Mouse (Mus musculus): Measurements from ENCODE around the gene Efna5. TPM values are rescaled to one million over a fixed set of nuclear protein-coding genes. Genes with fewer than 3 reads are reported as not detected.
A peak's percentile ranks its signal among the peaks of the same experiment; 100 is the strongest.

Efna5 gene
- polyA plus RNA-seq, 1 experiment: 2.3 TPM

DNA sequence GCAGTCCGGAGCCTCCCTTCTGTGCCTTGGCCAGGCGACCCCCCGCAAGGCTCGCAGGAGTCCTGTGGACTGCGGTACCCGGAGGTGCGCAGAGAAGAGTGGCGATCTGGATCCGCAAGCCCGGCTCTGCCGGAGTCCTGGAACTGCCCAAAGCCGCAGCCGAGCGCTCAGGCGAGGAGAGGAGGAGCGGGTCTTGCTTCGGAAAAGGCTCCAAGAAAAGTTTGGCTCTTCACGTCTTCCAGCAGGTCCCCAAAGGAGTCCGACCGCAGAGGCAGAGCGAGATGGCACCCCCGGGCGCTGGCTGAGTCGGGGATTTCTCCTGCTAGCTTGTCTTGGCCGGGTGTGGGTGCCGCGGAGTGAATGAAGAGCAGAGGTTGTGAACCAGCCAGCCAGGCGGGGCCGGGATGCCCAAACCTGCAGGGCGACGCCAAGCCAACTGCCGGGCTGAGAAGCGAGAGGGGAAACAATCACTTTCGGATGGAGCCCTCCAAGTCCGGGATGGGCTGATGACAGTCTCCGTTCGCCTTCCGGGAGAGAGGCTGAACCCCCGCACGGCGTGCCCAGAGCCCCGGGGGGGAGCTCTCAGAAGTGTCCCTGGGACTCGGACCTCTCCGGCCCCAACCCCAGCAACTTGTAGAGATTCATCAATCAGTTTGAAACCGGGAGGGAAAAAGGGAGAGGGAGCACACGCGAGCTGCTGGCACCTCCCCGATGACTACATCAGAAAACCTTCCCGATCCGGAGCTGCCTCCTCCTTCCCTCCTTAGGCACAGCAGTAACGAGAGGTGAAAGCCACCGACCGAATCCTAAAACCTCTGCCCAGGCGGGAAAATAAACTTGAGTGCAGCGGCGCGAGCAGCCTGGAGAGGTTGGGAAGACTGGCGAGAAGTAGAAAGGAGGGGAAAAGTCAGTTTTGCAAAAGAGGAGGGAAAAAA lies 941 bp upstream of the Efna5 start:
- Histone ChIP-seq H3K4me1 (ENCODE audit: control insufficient read depth, insufficient read depth, low read length) (peaks cover 3% of the 10 kb centered on the region; the same call in 1 of the 2 replicates), H3K4me3 (replicated peaks; ENCODE audit: extremely low read depth, low read depth, low read length) (peak overlapping the region; percentile 75)
- no peak for TF ChIP-seq CTCF (IDR thresholded peaks at IDR 0.05; ENCODE audit: insufficient read depth, low read length)
- peak; percentile 68 for DNase-seq
- under 1% methylated on average over 58 of the region's 58 CpGs for WGBS

DNA sequence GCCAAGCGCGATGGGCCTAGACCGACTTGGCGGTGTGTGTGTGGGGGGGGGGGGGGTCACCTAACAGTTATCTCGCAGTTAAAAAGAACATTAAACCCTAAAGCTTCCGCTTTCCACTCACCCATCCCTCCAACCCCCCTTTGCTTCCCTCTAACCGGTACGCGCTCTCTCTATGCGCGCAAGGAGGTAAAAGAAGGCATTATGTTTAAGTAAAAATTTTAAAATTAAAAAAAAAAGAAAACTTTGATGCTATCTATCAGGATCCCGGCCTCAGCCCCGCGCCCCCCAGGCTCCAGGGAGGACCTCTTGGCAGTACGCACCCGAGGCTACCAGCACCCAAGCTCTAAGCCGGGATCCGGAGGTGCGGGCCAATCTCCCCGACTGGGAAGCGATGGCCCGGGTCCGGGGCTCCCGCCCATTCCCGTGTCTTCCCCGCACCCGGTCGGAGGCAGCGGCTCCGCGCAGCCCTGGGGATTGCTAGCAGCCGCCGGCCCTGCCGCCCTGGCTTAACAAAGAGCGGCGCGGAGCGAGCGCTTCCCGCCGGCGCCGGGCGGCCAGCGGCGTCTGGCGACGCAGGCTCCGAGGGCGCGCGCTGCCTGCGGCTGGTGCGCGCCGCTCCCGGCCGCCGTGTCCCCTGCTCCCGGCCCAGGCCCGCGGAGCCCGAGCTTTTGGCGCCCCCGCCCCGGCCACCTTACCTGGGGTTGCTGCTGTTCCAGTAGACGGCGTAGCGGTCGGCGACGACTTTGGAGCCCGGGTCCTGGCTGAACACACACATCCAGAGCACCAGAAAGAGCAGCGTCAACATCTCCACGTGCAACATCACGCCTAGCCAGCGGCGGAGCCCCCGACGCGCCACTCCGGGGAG lies 574 bp downstream of the Efna5 start:
- peak; percentile 52 for DNase-seq
- TF ChIP-seq POLR2A (IDR thresholded peaks at IDR 0.05; ENCODE audit: borderline replicate concordance, extremely low read depth, low read depth, low read length): no peak
- TF ChIP-seq CTCF (IDR thresholded peaks at IDR 0.05; ENCODE audit: insufficient read depth, low read length): no peak
- WGBS: under 1% methylated on average over 82 of the region's 82 CpGs
- H3K4me3 ChIP-seq (replicated peaks; ENCODE audit: extremely low read depth, low read depth, low read length): peak overlapping the region; percentile 54
- peaks cover 3% of the 10 kb centered on the region; the same call in 1 of the 2 replicates for H3K4me1 ChIP-seq (ENCODE audit: control insufficient read depth, insufficient read depth, low read length)

DNA sequence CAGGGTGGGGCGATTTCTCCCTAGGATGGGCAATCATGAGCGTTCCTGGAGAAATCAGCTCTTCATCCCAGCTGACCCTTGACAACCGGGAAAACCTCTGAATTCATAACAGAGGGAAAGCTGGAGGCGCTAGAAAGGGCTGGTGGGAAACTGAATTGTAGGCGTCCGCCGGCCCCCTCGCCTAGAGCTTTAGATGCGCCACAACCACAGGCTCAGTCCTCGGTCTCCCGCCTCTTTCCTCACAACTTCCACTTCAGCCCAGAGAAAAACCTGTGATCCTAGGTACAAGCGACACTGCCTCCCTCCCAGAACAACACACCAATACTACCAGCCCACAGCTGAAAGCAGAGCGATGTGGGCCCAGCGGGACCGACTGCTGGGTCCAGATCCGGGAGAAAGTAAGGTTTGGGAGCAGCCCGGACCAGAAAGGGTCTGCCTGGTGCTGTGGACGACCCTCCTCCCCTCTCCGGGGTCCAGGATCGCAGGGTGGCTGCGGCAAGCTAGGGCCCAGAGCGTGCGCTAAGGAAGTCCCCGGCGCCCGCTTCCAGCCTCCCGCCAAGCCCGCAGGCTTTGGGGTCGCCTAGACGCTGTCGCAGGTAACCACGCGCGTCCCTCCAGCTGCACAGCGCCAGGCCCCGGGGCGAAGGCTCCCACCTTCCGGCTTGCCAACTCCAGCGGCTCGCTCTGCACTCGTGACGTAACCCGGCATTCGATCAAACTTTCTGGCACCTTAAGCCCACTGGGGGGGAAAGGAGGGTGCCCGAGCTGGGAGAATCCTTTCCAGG lies 1.4 kb downstream of the Efna5 start:
- peak; percentile 37 for DNase-seq
- Histone ChIP-seq H3K4me3 (replicated peaks; ENCODE audit: extremely low read depth, low read depth, low read length) (peak overlapping the region; percentile 41), H3K4me1 (ENCODE audit: control insufficient read depth, insufficient read depth, low read length) (peaks cover 3% of the 10 kb centered on the region; the same call in 1 of the 2 replicates)
- WGBS: 3% methylated on average over 45 of the region's 45 CpGs
- TF ChIP-seq POLR2A (IDR thresholded peaks at IDR 0.05; ENCODE audit: borderline replicate concordance, extremely low read depth, low read depth, low read length): no peak
- TF ChIP-seq CTCF (IDR thresholded peaks at IDR 0.05; ENCODE audit: insufficient read depth, low read length): no peak

DNA sequence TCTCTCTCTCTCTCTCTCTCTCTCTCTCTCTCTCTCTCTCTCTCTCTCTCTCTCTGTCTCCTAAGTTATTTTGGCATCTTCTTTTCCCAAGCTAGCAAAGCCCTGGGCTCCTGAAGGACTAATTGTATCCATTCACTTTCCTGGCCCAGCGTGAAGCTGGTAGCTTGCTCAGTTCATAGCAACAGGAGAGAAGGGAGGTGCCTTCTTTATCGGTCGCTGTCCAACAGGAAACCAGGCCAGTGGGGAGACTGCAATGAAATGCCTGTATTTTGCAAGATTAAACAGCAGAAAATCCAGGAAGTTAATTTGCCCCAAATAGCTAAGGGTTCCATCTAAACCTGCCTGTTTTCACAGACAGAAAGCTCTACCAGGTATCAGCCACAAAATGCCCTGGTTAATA lies 5.4 kb downstream of the Efna5 start:
- H3K4me1 ChIP-seq (ENCODE audit: control insufficient read depth, insufficient read depth, low read length): peaks cover 3% of the 10 kb centered on the region; the same call in 1 of the 2 replicates
- 21% methylated on average over 3 of the region's 3 CpGs for WGBS
- TF ChIP-seq POLR2A (IDR thresholded peaks at IDR 0.05; ENCODE audit: borderline replicate concordance, extremely low read depth, low read depth, low read length) (no peak), CTCF (IDR thresholded peaks at IDR 0.05; ENCODE audit: insufficient read depth, low read length) (no peak)
- DNase-seq: no peak
- no peak overlapping the region for H3K4me3 ChIP-seq (replicated peaks; ENCODE audit: extremely low read depth, low read depth, low read length)

DNA sequence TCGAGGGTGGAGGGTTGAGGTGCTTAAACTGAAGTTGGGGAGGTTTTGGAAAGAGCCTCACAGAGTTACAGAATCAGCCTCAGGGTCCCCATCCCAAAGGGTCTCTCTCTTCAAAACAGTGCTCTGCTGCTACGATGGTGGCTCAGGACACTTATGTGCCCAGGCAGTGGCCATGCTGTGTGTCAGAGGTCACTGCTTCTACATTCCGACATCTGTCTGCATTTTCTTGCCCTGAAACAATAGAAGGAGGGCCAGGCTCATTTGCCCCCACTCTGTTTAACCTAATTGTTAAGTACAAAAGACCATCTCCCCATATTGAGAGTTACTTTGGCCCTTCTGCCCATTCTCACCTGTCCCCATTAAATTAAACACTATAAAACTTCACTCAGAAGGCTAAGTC lies 9.2 kb downstream of the Efna5 start:
- Histone ChIP-seq H3K4me1 (ENCODE audit: control insufficient read depth, insufficient read depth, low read length) (no peaks in the 10 kb centered on the region), H3K4me3 (replicated peaks; ENCODE audit: extremely low read depth, low read depth, low read length) (no peak overlapping the region)
- WGBS: 75% methylated on average over 3 of the region's 3 CpGs
- no peak for DNase-seq
- TF ChIP-seq CTCF (IDR thresholded peaks at IDR 0.05; ENCODE audit: insufficient read depth, low read length) (no peak), POLR2A (IDR thresholded peaks at IDR 0.05; ENCODE audit: borderline replicate concordance, extremely low read depth, low read depth, low read length) (no peak)

DNA sequence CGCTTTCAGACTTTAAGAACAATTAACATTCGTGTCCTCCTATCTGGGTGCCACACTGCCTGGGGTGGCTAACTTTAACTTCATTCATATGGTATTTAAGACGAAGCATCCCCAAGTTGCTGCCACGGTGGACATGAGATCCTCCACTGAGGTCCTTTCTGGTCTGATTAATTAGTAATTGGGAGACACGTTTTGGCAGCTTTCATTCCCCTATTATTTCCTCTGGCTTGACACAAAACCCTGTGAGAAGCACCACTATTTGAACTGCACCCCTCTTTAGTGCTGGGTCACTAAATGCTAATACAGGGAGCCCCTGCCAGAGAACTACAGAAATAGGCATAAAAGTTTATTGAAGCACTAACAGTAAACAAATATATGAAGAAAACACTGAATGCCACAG lies 9.9 kb downstream of the Efna5 start:
- no peak for DNase-seq
- Histone ChIP-seq H3K4me1 (ENCODE audit: control insufficient read depth, insufficient read depth, low read length) (no peaks in the 10 kb centered on the region), H3K4me3 (replicated peaks; ENCODE audit: extremely low read depth, low read depth, low read length) (no peak overlapping the region)
- 75% methylated on average over 5 of the region's 5 CpGs for WGBS
- TF ChIP-seq POLR2A (IDR thresholded peaks at IDR 0.05; ENCODE audit: borderline replicate concordance, extremely low read depth, low read depth, low read length) (no peak), CTCF (IDR thresholded peaks at IDR 0.05; ENCODE audit: insufficient read depth, low read length) (no peak)

DNA sequence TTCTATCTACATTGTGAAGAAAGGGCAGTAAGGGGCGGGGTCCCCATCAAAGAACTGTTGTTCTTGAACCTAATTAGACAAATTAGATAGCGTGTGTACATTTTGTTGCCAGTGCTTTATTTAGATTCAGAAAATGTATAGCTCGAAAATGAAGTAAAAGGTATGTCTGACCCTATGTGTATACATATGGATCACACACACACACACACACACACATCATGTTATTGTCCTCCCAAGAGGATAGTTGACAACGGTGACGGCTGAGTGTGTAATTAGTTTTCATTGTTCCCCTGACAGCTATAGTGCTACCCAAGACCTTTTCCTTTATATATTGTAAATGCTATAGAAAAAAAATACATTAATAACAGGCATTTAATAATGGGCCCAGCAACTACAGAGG lies 10.7 kb downstream of the Efna5 start:
- DNase-seq: no peak
- no peak overlapping the region for H3K4me3 ChIP-seq (replicated peaks; ENCODE audit: extremely low read depth, low read depth, low read length)
- TF ChIP-seq POLR2A (IDR thresholded peaks at IDR 0.05; ENCODE audit: borderline replicate concordance, extremely low read depth, low read depth, low read length) (no peak), CTCF (IDR thresholded peaks at IDR 0.05; ENCODE audit: insufficient read depth, low read length) (no peak)
- H3K4me1 ChIP-seq (ENCODE audit: control insufficient read depth, insufficient read depth, low read length): no peaks in the 10 kb centered on the region
- 77% methylated on average over 5 of the region's 5 CpGs for WGBS

DNA sequence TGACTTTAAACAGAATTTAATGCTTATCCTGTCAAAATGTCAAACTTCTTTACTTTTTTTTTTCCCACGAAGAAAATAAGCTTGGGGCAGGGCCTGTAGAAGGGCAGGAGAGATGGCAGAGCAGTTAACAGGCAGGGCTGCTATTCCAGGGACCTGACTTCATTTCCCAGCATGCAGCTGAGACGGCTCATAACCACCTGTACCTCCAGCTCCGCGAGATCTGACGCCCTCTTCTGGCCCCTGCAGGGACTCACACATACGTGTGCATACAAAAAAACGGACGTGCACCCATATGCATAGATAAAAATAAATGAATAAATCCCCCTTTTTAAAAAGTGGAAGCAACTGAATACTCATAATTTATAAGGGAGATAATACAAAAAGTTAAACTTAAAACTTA lies 16.2 kb downstream of the Efna5 start:
- Histone ChIP-seq H3K4me1 (ENCODE audit: control insufficient read depth, insufficient read depth, low read length) (no peaks in the 10 kb centered on the region; the same call in 1 of the 2 replicates), H3K4me3 (replicated peaks; ENCODE audit: extremely low read depth, low read depth, low read length) (no peak overlapping the region)
- DNase-seq: no peak
- 88% methylated on average over 8 of the region's 8 CpGs for WGBS
- no peak for TF ChIP-seq CTCF (IDR thresholded peaks at IDR 0.05; ENCODE audit: insufficient read depth, low read length)
- no peak for TF ChIP-seq POLR2A (IDR thresholded peaks at IDR 0.05; ENCODE audit: borderline replicate concordance, extremely low read depth, low read depth, low read length)

DNA sequence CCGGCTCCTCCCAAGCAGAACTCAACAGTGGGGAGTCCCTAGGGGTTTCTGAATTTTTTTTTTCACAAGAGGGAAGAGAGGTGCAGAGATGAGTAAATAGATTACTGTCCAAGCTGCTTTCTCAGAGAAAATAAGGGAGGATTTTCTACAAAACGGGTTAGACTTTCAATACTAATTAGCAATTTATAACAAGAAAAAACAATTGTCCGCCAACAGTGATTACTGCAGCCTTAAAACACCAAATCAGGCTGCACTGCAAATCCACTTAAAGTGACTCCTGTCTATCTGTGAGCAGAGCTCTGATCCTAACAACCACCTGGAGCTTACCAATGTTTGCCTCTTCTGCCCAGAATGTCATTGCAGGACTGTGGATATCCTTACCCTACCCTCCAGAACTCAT lies 18.1 kb downstream of the Efna5 start:
- H3K4me1 ChIP-seq (ENCODE audit: control insufficient read depth, insufficient read depth, low read length): no peaks in the 10 kb centered on the region; the same call in 1 of the 2 replicates
- WGBS: 65% methylated on average over 3 of the region's 3 CpGs
- no peak for DNase-seq
- TF ChIP-seq CTCF (IDR thresholded peaks at IDR 0.05; ENCODE audit: insufficient read depth, low read length) (no peak), POLR2A (IDR thresholded peaks at IDR 0.05; ENCODE audit: borderline replicate concordance, extremely low read depth, low read depth, low read length) (no peak)
- H3K4me3 ChIP-seq (replicated peaks; ENCODE audit: extremely low read depth, low read depth, low read length): no peak overlapping the region
